Mouse (Mus musculus): ENCODE measurements around the gene Vta1.

GRCm38 (mm10) chr10:14703239-14703638 lies 2.1 kb downstream of the Vta1 start:
- TF ChIP-seq POLR2A (IDR thresholded peaks at IDR 0.05; ENCODE audit: control insufficient read depth, low read depth, low read length) (no peak), CTCF (IDR thresholded peaks at IDR 0.05; ENCODE audit: control insufficient read depth, insufficient read depth, insufficient replicate concordance, low read depth, low read length) (no peak)

Data from testis, adult 2 months (tissue).